In the genomic region with DNA sequence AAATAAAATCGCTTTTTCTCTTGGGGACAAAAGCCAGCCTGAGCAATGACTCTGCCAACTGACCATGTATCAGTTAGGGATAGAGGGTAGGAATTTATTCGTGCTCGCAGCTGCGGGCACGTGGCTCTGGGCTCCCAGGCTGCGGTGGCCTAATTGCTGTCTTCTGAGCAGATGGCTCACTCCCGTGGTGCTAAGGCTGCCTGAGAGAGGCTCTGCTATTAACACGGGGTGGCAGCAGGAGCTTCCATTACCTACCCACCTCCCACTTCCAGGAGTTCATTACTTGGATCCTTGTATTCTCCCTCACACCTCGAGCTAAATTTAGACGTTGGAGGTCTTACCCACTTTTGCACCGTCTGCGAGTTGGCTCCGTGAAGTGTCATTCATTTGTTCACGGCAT, we compare ENCODE assay signal across 13 mouse cellular contexts. TPM values are rescaled to one million over a fixed set of nuclear protein-coding genes. Genes with fewer than 3 reads are reported as not detected.
DNase-seq lines count a peak whose midpoint lies in the region; ATAC-seq and TF ChIP-seq lines count a peak whose summit lies in the region.
"Had no signal": no experiment of that assay in that cellular context is flagged by ENCODE, and none has a peak within 500 bp of the region (broad histone marks: within the 10 kb centered on the region; RNA-seq: fewer than 3 reads in every experiment).

No protein-coding gene starts in this region.

- WGBS in heart, embryonic 15.5 days: 51% methylated on average over 14 of the region's 14 CpGs
- WGBS in cerebellum, adult 2 months: 9% methylated on average over 14 of the region's 14 CpGs
- WGBS in hindbrain, embryonic 13.5 days: 47% methylated on average over 14 of the region's 14 CpGs
- WGBS in neural tube, embryonic 13.5 days: 39% methylated on average over 14 of the region's 14 CpGs

- no peak overlapping the region for H3K27ac ChIP-seq in heart, embryonic 15.5 days
- H3K27ac ChIP-seq in cerebellum, adult 2 months (ENCODE audit: insufficient read depth, low read length): no peak overlapping the region
- H3K27ac ChIP-seq in hindbrain, embryonic 13.5 days: peak overlapping the region; percentile 76
- peak overlapping the region; percentile 72; the same call in 1 of the 2 replicates for H3K27ac ChIP-seq in neural tube, embryonic 13.5 days (replicated peaks)

- H3K4me2 ChIP-seq in heart, embryonic 15.5 days: peak overlapping the region; percentile 26; the same call in 1 of the 2 replicates
- H3K4me2 ChIP-seq in hindbrain, embryonic 13.5 days: no peak overlapping the region
- H3K4me2 ChIP-seq in neural tube, embryonic 13.5 days: no peak overlapping the region

- no peaks in the 10 kb centered on the region for H3K9me3 ChIP-seq in heart, embryonic 15.5 days (replicated peaks)
- no peaks in the 10 kb centered on the region for H3K9me3 ChIP-seq in hindbrain, embryonic 13.5 days
- H3K9me3 ChIP-seq in neural tube, embryonic 13.5 days: no peaks in the 10 kb centered on the region

- H3K36me3 ChIP-seq in heart, embryonic 15.5 days: no peaks in the 10 kb centered on the region
- H3K36me3 ChIP-seq in hindbrain, embryonic 13.5 days: 0 out of 2 replicates have a peak, but pooled peaks cover 5% of the 10 kb centered on the region
- no peaks in the 10 kb centered on the region for H3K36me3 ChIP-seq in neural tube, embryonic 13.5 days

- no peak for DNase-seq in heart, postnatal 36 days
- DNase-seq in cerebellum, adult 2 months: peak; percentile 56 to 75
- DNase-seq in thymus, postnatal 10 days (ENCODE audit: low spot score in 2 of 2): no peak
- DNase-seq in embryo, embryonic 10.5 days (ENCODE audit: low spot score): no peak
- DNase-seq in urinary bladder, adult 18-20 months (ENCODE audit: low spot score in 2 of 2): no peak
- DNase-seq: thymus, adult 2 months had no signal

- peaks cover 22% of the 10 kb centered on the region for H3K4me1 ChIP-seq in heart, embryonic 15.5 days (replicated peaks)
- peaks cover 13% of the 10 kb centered on the region for H3K4me1 ChIP-seq in cerebellum, adult 2 months (ENCODE audit: control insufficient read depth, insufficient read depth, low read length)
- H3K4me1 ChIP-seq in hindbrain, embryonic 13.5 days (replicated peaks): peaks cover 37% of the 10 kb centered on the region
- peaks cover 38% of the 10 kb centered on the region for H3K4me1 ChIP-seq in neural tube, embryonic 13.5 days (replicated peaks)

- TF ChIP-seq POLR2A in cerebellum, adult 2 months (IDR thresholded peaks at IDR 0.05; ENCODE audit: borderline replicate concordance, insufficient read depth, low read length): no peak

- intact Hi-C loops in heart, postnatal 36 days (cut with DNase I): no loop called here

- H3K27me3 ChIP-seq in heart, embryonic 15.5 days: no peaks in the 10 kb centered on the region
- no peaks in the 10 kb centered on the region for H3K27me3 ChIP-seq in cerebellum, adult 2 months (ENCODE audit: control insufficient read depth, insufficient read depth, low read length)
- no peaks in the 10 kb centered on the region for H3K27me3 ChIP-seq in hindbrain, embryonic 13.5 days
- H3K27me3 ChIP-seq in neural tube, embryonic 13.5 days: no peaks in the 10 kb centered on the region

- TF ChIP-seq CTCF in cerebellum, adult 2 months (IDR thresholded peaks at IDR 0.05; ENCODE audit: borderline replicate concordance, insufficient read depth, low read depth, low read length): no peak

- H3K9ac ChIP-seq in heart, embryonic 15.5 days: no peak overlapping the region
- no peak overlapping the region for H3K9ac ChIP-seq in hindbrain, embryonic 13.5 days
- no peak overlapping the region for H3K9ac ChIP-seq in neural tube, embryonic 13.5 days

- no peak for ATAC-seq in heart, embryonic 15.5 days (replicated peaks; ENCODE audit: insufficient number of reproducible peaks, insufficient read depth, low FRiP score, low read depth)
- ATAC-seq in hindbrain, embryonic 13.5 days (ENCODE audit: low FRiP score): 0 out of 2 replicates have a peak, but pooled peaks have one; percentile 54
- ATAC-seq in neural tube, embryonic 13.5 days (ENCODE audit: low read depth): peak; percentile 70

- no peak overlapping the region for H3K4me3 ChIP-seq in heart, embryonic 15.5 days
- no peak overlapping the region for H3K4me3 ChIP-seq in cerebellum, adult 2 months (replicated peaks; ENCODE audit: insufficient read depth, low read depth, low read length)
- H3K4me3 ChIP-seq in hindbrain, embryonic 13.5 days: no peak overlapping the region
- H3K4me3 ChIP-seq in neural tube, embryonic 13.5 days: no peak overlapping the region
- H3K4me3 ChIP-seq: erythroblast, embryonic 14.5 days had no signal

RNA-seq across cellular contexts. Expression of gene Susd4, which starts 33.4 kb away (rescaled TPM):
- 4.1 and 8.0 TPM in 2 replicates for polyA plus RNA-seq in heart, embryonic 15.5 days (2015; fragmentation: Nextera tagmentation; extraction: Ambion mirVana)
- under 1 TPM; 0.39 to 0.41 TPM for total RNA-seq in heart, postnatal 36 days (2021)
- 96.0 and 97.7 TPM in 2 replicates for polyA plus RNA-seq in cerebellum, adult 2 months (2012; rRNA removed)
- polyA plus RNA-seq in hindbrain, embryonic 13.5 days (2015; fragmentation: Nextera tagmentation; extraction: Ambion mirVana): 57.4 and 59.7 TPM in 2 replicates
- 72.3 and 73.9 TPM in 2 replicates for polyA plus RNA-seq in neural tube, embryonic 13.5 days (2015; fragmentation: Nextera tagmentation; extraction: Ambion mirVana)
- polyA plus RNA-seq: erythroblast, embryonic 14.5 days had no signal

RNA-seq across cellular contexts. Expression of gene Ccdc185, which starts 48.1 kb away (rescaled TPM):
- polyA plus RNA-seq in heart, embryonic 15.5 days (2015; fragmentation: Nextera tagmentation; extraction: Ambion mirVana): not detected in 2 replicates
- total RNA-seq in heart, postnatal 36 days (2021): not detected
- not detected in 2 replicates for polyA plus RNA-seq in cerebellum, adult 2 months (2012; rRNA removed)
- not detected in 2 replicates for polyA plus RNA-seq in hindbrain, embryonic 13.5 days (2015; fragmentation: Nextera tagmentation; extraction: Ambion mirVana)
- polyA plus RNA-seq in neural tube, embryonic 13.5 days (2015; fragmentation: Nextera tagmentation; extraction: Ambion mirVana): not detected in 2 replicates
- total RNA-seq: ES-E14 had no signal
- polyA plus RNA-seq: erythroblast, embryonic 14.5 days; kidney, embryonic 14.5 days; liver, embryonic 16.5 days; thymus, adult 2 months had no signal

Comparison
In these comparisons a context has a peak if more than half of its experiments do, and no peak if none do; other contexts are left out.
1. H3K27ac ChIP-seq: peak in hindbrain, embryonic 13.5 days (single experiment) and neural tube, embryonic 13.5 days (single experiment); none in heart, embryonic 15.5 days (single experiment) and cerebellum, adult 2 months (single experiment).
2. DNase-seq: peak in cerebellum, adult 2 months (2 of 2); none in heart, postnatal 36 days (0 of 2), thymus, postnatal 10 days (0 of 2), embryo, embryonic 10.5 days (single experiment) and urinary bladder, adult 18-20 months (0 of 2).